Mouse (Mus musculus) heart, adult 2 months (tissue): ENCODE data around the gene Cdk11b.

Source experiments
- CTCF ChIP-seq: fragments of 200-600 bp; IDR thresholded peaks from 2 replicates; pipeline ENCODE4 v1.8.1; 2022; ENCODE audit warnings: antibody characterized with exemption, mild to moderate bottlenecking, moderate library complexity
- POLR2A ChIP-seq: fragments of 200-500 bp; IDR thresholded peaks from 2 replicates; pipeline ENCODE4 v1.6.1; 2011; ENCODE audit warnings: mild to moderate bottlenecking, low read depth, low read length, control low read depth; ENCODE audit not compliant: insufficient read depth

- no peak for TF ChIP-seq CTCF
- TF ChIP-seq POLR2A, result no peak
These were observed 47.4 kb downstream of the Cdk11b start for GRCm38 (mm10) chr4:155672082-155672481.
